Mouse (Mus musculus) lung, postnatal 0 days (tissue): ENCODE measurements around the gene Tpx2.

Experiments
- CTCF ChIP-seq: IDR thresholded peaks from 2 replicates; pipeline ENCODE4 v1.5.1; 2016; ENCODE audit warnings: antibody characterized with exemption, mild to moderate bottlenecking
- EP300 ChIP-seq: IDR thresholded peaks from 2 replicates; pipeline ENCODE4 v1.6.1; 2016; ENCODE audit warnings: antibody characterized with exemption, mild to moderate bottlenecking, control low read depth

- no peak for TF ChIP-seq EP300
- TF ChIP-seq CTCF, result no peak
Observed at GRCm38 (mm10) chr2:152931456-152932160, 83.8 kb downstream of the Tpx2 start.
